Mouse (Mus musculus) lung, adult 2 months (tissue): Measurements from ENCODE around the gene Sipa1l1.

Source experiments
- CTCF ChIP-seq: fragments of 200-500 bp; IDR thresholded peaks from 2 replicates; pipeline ENCODE4 v1.5.1; 2011; ENCODE audit warnings: mild to moderate bottlenecking, low read length, control low read depth; ENCODE audit not compliant: insufficient read depth
- POLR2A ChIP-seq: fragments of 200-500 bp; IDR thresholded peaks from 2 replicates; pipeline ENCODE4 v1.6.1; 2011; ENCODE audit warnings: low read depth, mild to moderate bottlenecking, control low read depth, low read length, borderline replicate concordance; ENCODE audit errors: extremely low read depth

DNA sequence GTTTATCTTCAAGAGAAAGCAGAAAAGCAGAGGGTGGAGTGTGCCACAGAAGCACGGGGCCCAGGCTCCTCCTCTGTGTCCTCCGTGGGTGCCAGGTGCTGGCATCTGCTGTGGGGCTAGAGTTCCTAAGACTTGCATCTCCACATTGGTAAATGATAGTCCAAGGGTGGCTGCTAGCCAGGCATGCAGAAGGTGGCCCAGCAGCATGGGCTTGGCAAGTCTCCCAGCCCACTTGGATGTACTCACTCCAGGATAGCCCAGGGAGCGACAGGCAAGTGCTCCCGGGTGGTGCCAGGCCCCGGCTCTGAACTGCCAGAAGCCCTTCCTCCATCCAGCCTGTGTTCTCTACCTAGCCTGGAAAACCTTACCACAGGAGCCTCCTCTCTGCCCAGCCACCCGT, 239.4 kb downstream of the Sipa1l1 start:
- TF ChIP-seq POLR2A (no peak), CTCF (no peak)
